Mouse (Mus musculus) ES-E14 (cell line): Measurements from ENCODE around the gene Mapre1.

Experiments
- HCFC1 ChIP-seq: IDR thresholded peaks from 2 replicates; pipeline ENCODE4 v1.6.1; 2012; ENCODE audit warnings: low read length, inconsistent platforms, borderline replicate concordance; ENCODE audit not compliant: insufficient read depth
- ZC3H11A ChIP-seq: IDR thresholded peaks from 2 replicates; pipeline ENCODE4 v1.6.1; 2012; ENCODE audit warnings: low read depth, mild to moderate bottlenecking, inconsistent platforms, low read length, borderline replicate concordance

DNA sequence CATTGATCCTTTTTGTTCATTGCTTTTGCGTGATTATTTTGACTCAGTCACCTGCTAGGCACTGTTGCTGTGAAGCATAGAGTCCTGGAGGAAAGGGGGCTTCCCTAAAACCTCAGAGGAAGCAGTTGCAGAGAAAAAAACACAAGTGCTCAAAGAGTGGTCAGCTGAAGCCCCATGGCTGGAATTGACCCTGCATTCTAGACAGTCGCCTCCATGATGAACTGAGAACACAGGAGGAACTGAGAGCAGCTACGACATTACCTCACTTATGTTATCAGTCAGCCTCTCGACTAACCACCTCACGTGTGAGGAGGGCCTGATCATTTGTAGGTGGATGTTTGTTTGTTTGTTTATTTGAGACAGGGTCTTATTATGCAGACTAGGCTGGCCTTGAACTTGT, 21.0 kb downstream of the Mapre1 start:
- no peak for TF ChIP-seq ZC3H11A
- no peak for TF ChIP-seq HCFC1
